Mouse (Mus musculus): Measurements from ENCODE around the gene Glis1.

The Glis1 gene

GRCm38 (mm10) chr4:107452266-107453015, 18.1 kb downstream of the Glis1 start:
- DNase-seq (ENCODE audit: low read depth, low spot score) = no peak

DNA sequence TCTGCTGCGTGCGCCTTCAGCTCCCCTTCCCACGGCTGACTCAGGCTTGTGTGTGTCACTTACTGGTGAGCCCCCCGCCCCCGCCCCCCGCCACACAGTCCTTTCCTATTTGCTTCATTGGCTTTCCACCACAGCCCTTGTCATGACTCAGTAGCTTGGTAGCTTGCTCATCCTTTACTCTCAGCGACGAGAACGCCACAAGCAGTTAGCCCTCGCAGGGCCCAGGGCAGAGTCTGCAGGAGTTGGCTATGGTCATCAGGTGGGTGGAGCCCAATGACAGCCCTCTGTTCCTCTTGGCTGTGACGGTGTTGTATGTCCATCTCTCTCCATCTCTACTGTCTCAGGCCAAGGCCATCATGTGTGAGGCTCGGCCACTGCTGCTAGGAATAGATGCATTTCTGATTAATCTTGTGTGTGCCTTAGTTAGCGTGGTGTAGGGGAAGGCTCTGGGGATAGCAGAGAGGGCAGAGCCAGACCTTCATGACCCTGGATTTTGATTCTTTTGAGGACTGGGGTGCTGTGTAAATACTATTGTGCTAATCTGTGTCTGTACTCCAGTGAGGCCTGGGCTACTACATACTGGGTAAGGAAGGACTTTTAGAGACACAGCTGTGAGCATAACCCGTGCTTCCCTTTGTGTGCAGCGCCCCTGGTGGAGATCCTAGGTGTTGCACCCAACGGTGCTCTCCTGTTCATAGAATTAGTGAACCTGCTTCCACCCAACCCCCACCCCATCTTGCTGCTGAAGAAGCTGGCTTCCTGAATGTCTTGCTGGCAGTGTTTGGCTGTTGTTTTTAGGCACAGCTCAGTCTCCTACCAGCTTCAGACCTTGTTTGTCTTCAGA, 19.0 kb downstream of the Glis1 start:
- peak; percentile 92 for DNase-seq (ENCODE audit: low read depth, low spot score)

DNA sequence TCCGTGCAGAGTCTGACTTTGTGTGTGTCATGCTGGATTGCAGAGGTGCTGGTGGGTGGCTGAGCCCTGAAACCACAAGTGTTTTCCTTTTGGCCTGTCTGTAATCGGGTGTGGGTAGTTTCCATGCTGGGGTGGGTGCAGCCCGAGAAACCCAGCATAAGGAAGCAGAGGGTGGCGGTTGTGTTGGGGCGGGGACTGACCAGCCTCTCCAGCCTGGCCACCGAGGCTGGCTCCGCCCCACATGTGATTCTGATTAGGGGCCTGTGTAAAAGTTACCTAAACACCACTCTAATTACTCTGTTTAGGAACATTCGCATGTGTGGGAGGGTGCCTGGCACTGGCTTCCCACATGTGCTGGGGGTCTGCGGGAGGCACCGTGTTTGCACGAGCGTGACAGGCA, 23.2 kb downstream of the Glis1 start:
- peak; percentile 83 for DNase-seq (ENCODE audit: low read depth, low spot score)

GRCm38 (mm10) chr4:107458907-107459306, 24.5 kb downstream of the Glis1 start:
- no peak for DNase-seq (ENCODE audit: low read depth, low spot score)

DNA sequence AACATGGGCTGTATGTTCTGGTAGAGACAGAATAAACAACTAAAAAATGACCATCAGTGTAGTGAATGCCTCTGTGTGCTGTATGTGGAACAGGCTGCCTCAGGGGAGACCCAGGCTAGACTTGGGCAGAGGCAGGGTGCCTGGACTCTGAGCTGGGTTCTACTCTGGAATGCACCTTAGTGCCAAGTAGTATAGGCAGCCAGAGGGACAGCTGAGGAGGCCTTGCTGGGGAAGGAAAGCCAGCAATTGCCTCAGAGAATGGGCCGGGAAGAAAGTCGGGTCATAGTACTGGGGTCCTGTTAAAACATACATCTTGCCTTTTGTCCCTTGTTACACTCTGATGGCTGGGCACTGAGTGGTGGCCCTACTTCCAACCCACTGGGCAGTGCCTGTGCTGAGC, 25.1 kb downstream of the Glis1 start:
- no peak for DNase-seq (ENCODE audit: low read depth, low spot score)

GRCm38 (mm10) chr4:107460468-107460867, 26.1 kb downstream of the Glis1 start:
- DNase-seq (ENCODE audit: low read depth, low spot score) = peak; percentile 92

DNA sequence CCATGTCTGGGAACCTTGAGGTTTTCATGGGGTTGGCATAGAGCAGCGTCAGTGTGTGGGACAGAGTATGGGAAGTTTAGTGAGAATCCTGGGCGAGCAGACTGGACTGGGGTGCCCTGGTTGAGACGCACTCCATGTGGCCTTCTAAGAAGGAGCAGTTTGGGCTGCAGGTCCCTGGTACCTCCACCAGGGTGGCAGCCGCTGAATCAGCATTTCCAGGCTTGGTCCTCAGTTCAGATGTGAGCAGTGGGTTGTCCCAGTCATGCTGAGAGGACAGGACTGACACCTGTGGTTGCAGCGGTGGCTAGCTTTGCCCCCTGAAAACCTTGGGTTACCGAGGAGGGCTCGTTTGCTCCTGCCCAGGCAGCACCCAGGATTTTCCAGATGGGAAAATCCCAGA, 33.4 kb downstream of the Glis1 start:
- no peak for DNase-seq (ENCODE audit: low read depth, low spot score)

DNA sequence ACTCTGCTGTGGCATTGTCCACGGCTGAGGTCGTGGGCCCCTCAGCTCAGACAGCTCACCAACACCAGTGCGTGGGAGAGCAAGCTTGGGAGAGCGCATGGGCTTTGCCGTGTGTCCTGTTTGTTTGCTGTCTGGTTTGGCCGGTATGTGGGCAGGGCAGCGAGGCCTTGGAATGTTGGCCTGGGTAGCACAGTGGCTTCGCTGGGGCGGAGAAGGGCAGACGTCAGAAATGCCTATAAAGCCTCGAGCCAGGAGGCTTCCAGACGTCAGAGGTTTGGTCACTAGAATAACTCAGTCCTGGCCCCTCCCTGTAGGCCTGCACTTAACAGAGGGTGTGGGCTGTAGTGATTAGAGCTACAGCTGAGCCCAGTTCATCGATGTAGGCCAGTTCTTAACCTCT, 33.9 kb downstream of the Glis1 start:
- DNase-seq (ENCODE audit: low read depth, low spot score) = no peak

GRCm38 (mm10) chr4:107468768-107469167, 34.4 kb downstream of the Glis1 start:
- no peak for DNase-seq (ENCODE audit: low read depth, low spot score)

- DNase-seq (ENCODE audit: low read depth, low spot score) = no peak
Measured at GRCm38 (mm10) chr4:107476266-107476665, 41.9 kb downstream of the Glis1 start.

- no peak for DNase-seq (ENCODE audit: low read depth, low spot score)
Measured at GRCm38 (mm10) chr4:107479015-107479414, 44.6 kb downstream of the Glis1 start.

DNA sequence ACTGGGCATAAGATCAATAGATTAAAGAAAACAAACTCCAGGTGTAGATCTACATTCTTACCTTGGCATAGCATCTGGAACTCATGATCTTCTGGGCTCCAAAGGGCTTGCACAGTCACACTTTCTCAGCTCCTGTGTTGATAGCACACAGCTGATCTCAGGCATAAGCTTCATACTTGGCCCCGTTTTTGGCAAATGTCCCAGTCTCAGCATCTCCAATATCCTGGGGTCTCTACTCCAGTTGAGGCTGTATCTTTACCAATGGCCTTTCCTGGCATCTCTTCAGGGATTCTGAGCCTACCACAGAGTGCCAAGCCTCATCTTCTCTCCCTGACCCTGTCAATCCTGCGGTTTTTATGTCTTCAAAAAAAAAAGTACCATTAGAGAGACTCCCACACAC, 48.1 kb downstream of the Glis1 start:
- no peak for DNase-seq (ENCODE audit: low read depth, low spot score)

GRCm38 (mm10) chr4:107483556-107484220, 49.3 kb downstream of the Glis1 start:
- DNase-seq (ENCODE audit: low read depth, low spot score) = no peak

DNA sequence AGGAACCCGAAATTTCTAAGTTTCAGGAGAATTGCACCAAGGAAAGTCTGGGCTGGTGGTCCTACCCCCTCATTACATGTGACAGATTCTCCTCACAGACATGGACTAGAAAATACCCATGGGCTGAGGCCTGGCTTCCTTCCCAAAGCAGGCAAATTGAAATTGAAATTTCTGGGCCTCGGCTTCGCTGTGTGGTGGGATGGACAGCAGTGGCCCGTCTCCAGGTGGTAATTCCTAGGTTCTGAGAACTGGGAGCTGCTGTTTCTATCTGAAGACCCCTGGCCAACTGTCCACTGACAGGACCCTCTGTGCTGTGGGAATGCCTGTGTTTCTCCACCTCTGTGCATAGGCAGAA, 49.8 kb downstream of the Glis1 start:
- no peak for DNase-seq (ENCODE audit: low read depth, low spot score)

GRCm38 (mm10) chr4:107485903-107486302, 51.5 kb downstream of the Glis1 start:
- DNase-seq (ENCODE audit: low read depth, low spot score) = no peak

GRCm38 (mm10) chr4:107489121-107489840, 54.9 kb downstream of the Glis1 start:
- no peak for DNase-seq (ENCODE audit: low read depth, low spot score)

DNA sequence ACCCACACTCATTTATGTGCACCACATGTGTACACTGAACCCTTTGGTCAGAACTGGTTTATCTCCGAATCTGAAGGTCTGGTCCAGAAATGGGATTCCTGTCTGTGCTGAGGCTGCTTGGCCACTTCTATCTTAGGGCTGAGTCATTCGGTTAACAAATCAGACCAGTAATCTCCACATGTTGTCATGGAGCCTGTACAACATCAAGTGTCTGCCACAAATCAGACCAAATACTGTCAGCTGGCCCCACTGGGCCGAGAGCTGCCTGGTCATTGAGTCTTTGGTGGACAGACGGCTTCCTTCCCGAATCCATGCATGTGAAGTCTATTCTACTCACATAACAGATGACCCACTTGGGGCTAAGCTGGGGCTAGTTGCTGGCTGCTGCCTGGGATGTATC, 58.6 kb downstream of the Glis1 start:
- no peak for DNase-seq (ENCODE audit: low read depth, low spot score)

DNA sequence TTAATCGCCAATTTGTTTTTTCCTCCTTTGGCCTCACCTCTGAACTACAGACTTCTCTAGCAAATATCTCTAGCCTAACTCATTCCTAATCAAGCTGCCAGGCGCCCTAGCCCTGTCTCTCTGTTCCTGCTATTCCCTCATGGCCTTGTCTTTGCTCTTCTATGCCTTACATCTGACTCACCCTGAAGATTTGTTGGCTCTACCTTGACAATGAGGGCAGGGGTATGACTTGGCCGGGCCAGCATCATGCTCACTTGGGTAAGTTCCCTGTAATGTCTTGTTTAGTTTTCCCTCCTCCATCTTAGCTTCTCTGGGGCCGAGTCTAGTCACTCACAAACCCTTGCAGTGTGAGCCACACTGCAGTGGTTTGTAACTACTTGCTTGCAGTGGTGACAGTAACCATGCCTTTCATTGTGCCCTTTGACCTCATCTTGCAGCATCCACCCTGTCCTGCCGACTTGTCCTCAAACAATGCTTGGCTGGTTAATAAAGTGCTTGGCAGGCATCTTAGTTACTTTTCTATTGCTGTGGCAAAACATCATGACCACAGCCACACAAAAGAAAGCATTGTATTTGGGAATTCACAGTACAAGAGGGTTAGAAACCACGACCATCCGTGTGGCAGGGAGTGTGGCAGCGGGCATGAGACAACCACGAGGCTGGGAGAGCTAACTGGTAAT, 61.5 kb downstream of the Glis1 start:
- no peak for DNase-seq (ENCODE audit: low read depth, low spot score)

- DNase-seq (ENCODE audit: low read depth, low spot score) = peak; percentile 53
Measured at GRCm38 (mm10) chr4:107497430-107497935, 63.1 kb downstream of the Glis1 start.

DNA sequence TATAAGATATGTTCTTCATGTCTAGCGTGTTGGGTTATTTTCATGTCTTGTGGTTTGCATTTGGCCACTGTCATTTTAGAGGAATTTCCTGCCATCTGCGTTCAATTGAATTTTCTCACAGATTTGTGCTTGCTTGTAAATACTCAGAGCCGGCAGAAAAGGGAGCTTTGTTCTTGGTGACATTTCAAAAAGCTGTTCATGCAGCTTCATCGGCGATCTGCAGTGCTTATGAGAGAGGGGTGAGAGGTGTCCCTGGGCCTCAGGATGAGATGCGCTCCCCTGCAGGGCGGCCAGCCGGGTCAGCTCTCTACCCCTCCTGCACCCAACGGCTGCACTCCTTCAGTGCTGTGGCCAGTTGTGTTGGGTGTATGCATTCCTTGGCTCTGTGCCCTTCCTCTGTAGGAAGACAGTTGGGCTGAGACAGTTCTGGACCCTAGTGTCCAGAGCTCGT, 68.2 kb downstream of the Glis1 start:
- peak; percentile 55 for DNase-seq (ENCODE audit: low read depth, low spot score)

DNA sequence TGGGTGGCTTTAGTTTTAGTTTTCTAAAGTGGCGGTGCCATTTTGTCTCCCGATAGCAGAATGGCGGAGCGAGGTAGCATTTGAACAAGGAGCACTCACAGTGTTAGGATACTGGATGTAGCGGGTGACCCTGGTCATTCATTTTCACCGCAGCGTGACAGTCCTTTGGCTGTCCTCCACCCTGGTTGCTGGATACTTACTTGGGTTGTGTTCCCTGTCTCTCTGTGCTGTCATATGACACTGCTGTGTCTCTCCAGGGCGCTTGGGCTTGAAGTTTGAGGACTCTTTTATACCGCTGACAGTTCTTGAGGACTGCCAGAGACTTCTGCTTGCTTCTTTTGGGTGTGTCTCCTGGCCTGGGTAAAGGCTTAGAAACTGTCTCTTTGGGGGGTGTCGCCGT, 80.6 kb downstream of the Glis1 start:
- no peak for DNase-seq (ENCODE audit: low read depth, low spot score)

All from forelimb bud, embryonic 11.5 days (tissue).